Mouse (Mus musculus): Measurements from ENCODE around the gene Rab5b.

GRCm38 (mm10) chr10:128705317-128705693 lies 9.2 kb upstream of the Rab5b start:
- no peak for TF ChIP-seq CTCF (IDR thresholded peaks at IDR 0.05; ENCODE audit: low read depth, low read length)
- TF ChIP-seq POLR2A (IDR thresholded peaks at IDR 0.05; ENCODE audit: extremely low read depth, insufficient read depth, low read length): no peak

Measured in liver, adult 2 months (tissue).